Mouse (Mus musculus): ENCODE measurements around the gene Mtmr10.

Gene Mtmr10

DNA sequence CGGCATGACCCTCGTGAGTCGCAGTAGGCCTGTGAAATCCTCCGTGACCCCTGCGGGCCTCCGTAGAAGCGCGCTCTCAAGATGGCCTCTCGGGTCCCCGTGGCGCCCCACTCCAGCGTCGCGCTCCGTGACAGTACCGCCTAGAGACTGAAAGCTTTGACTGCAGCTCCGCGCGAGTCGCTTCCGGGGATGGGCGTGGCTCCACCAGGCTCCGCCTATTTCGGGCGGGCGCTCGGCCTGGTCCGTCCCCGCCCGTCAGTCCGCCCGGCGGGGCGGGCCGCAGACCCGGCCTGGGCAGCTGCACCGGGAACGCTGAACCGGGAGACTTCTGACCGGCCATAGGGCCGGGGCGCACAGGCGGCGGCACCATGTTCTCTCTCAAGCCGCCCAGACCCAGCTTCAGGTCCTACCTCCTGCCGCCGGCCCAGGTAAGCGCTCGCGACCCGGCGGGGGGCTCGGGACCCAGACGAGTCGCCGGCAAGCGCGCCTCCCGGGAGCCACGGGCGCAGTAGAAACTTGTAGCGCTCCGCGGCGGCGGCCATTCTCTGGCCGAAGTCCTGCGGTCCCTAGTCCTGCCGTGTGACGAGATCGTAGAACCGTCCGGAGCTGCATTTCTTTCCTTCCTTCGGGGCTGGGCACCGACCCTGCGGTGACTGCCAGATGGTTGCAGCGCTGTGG, at the start of gene Mtmr10:
Gene Mtmr10, plus strand, starts transcription at position 240 of the 678 bp plus-strand sequence.
- peak; percentile 99 for DNase-seq (ENCODE audit: low spot score)

DNA sequence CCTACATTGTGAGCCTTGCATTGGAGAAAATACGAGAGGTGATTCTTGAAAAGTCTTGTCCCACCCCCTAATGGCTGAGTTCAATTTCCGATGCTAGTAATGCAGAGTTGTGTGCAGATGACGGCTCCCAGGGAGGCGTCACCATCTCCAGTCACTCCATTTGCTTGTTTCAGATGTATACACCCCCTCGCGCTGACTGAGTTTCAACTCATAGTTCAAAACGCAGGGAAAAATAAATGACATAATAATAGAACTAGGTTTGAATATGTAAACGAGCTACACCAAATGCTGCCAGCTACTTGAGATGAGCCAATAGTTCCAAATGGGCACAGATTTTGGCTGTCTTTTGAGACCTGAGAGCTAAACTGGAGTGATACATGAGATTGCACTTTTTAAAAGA, 49.7 kb upstream of the Mtmr10 start:
- no peak for DNase-seq (ENCODE audit: low spot score)

GRCm38 (mm10) chr7:64238410-64239086, 48.9 kb upstream of the Mtmr10 start:
- no peak for DNase-seq (ENCODE audit: low spot score)

DNA sequence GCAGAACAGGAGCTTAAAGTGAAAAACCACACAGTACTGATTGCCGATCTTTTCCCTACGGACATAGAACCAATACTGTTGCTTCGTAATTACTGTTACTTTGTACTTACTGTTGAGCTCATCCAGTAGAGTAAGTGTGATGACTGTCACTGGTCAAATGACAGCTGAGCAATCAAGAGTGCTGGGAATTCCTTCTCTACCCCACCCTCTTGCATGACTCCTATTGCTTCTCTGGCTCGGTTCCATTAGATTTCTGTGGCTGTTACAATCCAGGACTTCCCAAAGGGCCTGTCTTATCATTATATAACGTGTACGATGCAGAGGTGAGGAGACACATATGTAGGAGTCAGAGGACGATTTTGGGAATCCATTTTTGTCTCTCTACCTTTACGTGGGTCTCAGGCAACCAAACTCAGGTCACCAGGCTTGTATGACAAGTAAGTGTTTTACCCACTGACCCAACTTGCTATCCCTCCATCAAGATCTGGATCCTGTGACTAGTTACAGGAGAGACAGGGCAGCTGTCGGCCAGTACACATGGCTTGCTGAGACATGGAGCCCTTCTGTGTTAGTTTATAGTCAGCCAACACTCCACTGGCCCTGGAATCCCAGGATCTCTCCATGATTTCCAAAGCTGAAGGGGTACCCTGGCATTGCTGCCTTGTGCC, 48.2 kb upstream of the Mtmr10 start:
- no peak for DNase-seq (ENCODE audit: low spot score)

DNA sequence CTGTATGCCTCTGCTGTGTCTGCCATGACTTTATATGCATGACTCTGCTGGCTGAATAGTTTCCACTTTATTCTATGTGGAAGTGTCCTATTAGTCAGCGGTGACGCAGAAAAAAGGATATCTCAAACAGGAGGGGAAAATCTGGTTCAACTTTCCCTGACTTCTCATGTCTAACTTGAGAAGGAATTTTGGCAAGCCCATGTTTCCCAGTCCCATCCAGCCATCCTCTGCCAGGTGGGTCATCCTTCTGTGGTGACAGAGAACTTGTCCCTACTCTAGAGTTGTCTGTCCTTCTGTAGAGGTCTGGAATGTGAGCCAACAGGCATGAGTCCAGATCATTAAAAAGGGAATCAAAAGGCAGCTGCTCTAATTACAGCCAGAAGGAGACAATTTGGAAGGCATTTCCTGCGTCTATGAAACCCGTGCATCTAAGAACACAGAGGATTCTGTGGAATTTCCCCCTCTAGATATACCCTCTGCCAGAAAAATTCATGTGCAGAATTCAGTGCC, 47.6 kb upstream of the Mtmr10 start:
- no peak for DNase-seq (ENCODE audit: low spot score)

GRCm38 (mm10) chr7:64242424-64242823, 45.0 kb upstream of the Mtmr10 start:
- no peak for DNase-seq (ENCODE audit: low spot score)

DNA sequence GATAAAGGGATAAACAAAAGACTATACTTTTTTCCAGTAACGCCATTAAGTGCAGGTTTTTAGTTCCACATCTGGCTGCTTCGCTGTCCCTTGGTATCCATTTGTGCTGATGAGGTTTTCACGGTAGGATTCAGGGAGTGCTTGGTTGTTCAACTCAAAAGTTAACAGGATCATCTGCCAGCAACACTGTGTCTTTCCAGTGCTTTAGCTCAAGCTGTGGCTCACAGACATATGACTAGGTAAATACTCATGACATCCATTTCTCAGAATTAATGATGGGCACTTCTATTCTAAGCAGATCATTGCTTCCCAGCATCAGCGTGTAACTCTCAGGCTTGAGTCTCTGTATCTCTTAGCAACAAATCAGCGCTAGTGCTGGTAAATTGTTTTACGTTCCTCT, 43.1 kb upstream of the Mtmr10 start:
- DNase-seq (ENCODE audit: low spot score): no peak

- DNase-seq (ENCODE audit: low spot score): no peak
Measured at GRCm38 (mm10) chr7:64246713-64247112, 40.7 kb upstream of the Mtmr10 start.

DNA sequence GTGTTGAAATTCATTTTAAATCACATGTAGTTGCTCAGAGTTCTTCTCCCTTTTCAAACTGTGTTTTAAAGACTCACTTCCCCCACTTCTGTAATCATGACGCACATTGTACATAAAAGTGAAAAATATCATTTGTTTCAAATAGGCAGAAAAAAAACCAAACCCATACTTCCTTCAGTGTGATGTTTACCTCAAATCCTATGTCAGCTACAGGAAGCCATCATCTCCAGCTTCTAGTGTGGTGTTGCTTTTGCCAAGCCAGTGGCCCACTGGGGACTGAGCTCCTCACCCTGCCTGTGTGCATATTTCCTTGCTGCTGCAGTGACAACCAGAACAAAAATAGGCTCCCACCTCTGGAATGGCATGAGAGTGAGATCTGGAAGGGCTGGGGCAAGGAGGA, 39.1 kb upstream of the Mtmr10 start:
- no peak for DNase-seq (ENCODE audit: low spot score)

- no peak for DNase-seq (ENCODE audit: low spot score)
Measured at GRCm38 (mm10) chr7:64249715-64250114, 37.7 kb upstream of the Mtmr10 start.

GRCm38 (mm10) chr7:64250417-64250816, 37.0 kb upstream of the Mtmr10 start:
- no peak for DNase-seq (ENCODE audit: low spot score)

DNA sequence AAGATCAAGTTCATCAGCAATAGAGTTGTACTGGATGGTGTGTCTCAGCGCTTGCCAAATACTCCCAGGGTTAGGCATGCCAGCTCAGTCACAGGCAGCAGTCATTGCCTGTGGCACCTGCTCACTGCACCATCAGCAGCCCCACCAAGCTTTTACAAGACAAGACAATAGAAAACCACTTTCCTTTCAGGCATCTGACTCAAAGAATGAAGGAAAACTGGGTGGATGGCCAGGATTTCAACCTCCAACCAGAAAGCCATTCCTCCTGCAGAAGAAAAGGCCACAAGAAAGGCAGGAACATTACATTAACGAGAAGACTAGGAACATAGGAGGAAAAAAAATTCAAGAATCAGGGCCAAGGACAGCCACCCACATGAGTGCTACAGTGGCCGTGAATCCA, 33.7 kb upstream of the Mtmr10 start:
- no peak for DNase-seq (ENCODE audit: low spot score)

- no peak for DNase-seq (ENCODE audit: low spot score)
Measured at GRCm38 (mm10) chr7:64265502-64266279, 21.8 kb upstream of the Mtmr10 start.

DNA sequence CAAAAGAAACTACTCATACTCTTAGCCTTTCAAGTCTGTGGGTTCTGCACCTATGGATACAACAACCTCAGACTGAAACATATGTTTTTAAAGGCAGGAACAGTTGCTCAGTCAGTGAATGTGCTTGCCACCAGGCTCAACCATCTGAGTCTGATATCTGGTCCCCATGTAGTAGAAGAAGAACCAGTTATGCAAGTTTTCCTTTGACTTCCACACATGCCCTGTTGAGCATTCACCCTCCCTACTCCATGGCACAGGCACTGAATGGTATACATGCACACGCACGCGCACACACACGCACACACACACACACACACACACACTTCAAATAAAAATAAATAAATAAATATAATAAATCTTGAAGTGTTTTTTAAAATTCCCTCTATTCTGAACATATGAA, 20.9 kb upstream of the Mtmr10 start:
- no peak for DNase-seq (ENCODE audit: low spot score)

- DNase-seq (ENCODE audit: low spot score): no peak
Measured at GRCm38 (mm10) chr7:64271926-64272325, 15.5 kb upstream of the Mtmr10 start.

GRCm38 (mm10) chr7:64275518-64275917, 11.9 kb upstream of the Mtmr10 start:
- DNase-seq (ENCODE audit: low spot score): no peak

DNA sequence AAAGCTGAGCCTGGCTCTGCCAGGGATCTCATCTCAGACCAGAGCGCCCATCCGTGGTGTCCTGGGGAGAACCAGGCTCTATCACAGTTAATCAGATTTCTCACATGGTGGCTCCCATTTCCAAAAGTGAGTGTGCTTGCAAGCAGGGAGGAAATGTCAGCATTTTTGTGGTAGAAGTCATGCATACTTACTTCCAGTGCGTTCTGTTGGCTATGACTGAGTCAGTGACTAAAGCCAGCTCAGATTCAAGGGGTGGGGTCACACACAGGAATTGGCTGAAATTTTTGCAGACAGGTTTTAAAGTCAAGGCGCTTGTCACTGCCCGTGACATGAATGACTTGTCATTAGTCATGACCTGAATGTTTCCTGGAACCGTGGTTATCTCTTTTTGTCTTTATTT, 10.5 kb upstream of the Mtmr10 start:
- peak; percentile 42 for DNase-seq (ENCODE audit: low spot score)

DNA sequence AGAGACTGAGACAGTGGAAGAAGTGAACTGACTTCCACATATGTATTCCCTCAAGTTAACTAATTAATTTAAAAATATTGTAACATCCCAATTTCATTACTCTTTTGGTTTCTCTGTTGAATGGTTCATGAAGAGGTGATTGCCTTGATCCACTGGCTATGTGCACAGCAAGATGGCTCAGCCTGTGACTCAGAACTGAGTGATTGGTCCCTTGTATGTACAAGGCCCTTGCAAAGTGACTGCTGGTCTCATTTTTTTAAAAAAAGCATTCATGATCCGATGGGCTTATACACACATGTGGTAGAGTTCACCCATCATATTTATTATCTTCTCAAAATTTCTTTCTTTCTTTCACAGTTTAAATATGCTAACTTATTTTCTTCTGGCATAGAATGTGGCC, 8.9 kb upstream of the Mtmr10 start:
- DNase-seq (ENCODE audit: low spot score): no peak

GRCm38 (mm10) chr7:64279548-64279947, 7.9 kb upstream of the Mtmr10 start:
- no peak for DNase-seq (ENCODE audit: low spot score)

DNA sequence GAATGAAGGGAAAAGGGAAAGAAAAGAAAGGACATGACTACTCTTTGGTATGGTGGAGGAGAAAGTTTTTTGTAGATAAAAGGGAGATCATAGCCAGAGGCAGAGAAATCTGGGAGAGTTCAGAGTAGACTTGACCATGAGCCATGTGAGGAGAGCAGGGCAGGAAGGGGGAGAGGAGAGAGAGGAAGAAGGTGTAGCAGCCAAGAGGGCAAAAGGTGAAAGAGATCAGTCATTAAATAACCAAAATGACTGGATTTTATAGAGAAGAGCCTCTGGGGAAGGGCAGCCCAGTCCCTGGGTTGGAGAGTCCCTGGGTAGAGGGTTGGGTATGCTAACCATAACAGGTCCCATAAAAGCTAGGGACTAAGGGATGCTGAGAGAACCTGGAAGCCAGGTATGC, 887 bp upstream of the Mtmr10 start:
- no peak for DNase-seq (ENCODE audit: low spot score)

DNA sequence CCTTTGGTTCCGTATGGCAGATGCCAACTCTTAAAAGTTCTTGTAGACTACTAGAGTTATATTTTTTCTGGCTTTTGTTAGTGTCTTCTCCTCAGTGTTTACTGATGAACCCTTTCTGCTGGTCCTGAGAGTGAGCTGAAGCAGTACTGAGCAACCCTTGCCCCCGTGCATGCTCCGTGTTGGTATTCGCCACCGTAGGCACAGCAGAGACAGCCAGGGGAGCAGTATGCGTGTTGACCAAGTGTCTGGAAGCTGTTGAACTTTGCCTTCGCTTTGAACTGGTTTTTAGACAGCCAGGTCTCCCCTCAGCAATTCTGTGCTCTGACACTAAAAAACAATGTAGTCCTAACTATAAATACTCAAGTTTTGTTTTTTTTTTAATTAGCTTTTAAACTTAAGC, 2.0 kb downstream of the Mtmr10 start:
- no peak for DNase-seq (ENCODE audit: low spot score)

- DNase-seq (ENCODE audit: low spot score): no peak
Measured at GRCm38 (mm10) chr7:64290431-64290830, 3.0 kb downstream of the Mtmr10 start.

Measured in urinary bladder, postnatal 14 days (tissue).